34 mouse cellular contexts compared by ENCODE assay signal in genomic region chr2:89799583-89799982, GRCm38 (mm10). TPM values are rescaled to one million over a fixed set of nuclear protein-coding genes. Genes with fewer than 3 reads are reported as not detected.
A peak's percentile ranks its signal among the peaks of the same experiment; 100 is the strongest.
DNase-seq lines count a peak whose midpoint lies in the region; ATAC-seq and TF ChIP-seq lines count a peak whose summit lies in the region.
"Had no signal": no experiment of that assay in that cellular context is flagged by ENCODE, and none has a peak within 500 bp of the region (broad histone marks: within the 10 kb centered on the region; RNA-seq: fewer than 3 reads in every experiment).

No protein-coding gene starts in this region.

- H3K9me3 ChIP-seq in hindbrain, postnatal 0 days (ENCODE audit: low read length): no peaks in the 10 kb centered on the region
- no peaks in the 10 kb centered on the region for H3K9me3 ChIP-seq in hindbrain, embryonic 13.5 days
- H3K9me3 ChIP-seq in stomach, postnatal 0 days (ENCODE audit: control insufficient read depth, low read length): no peaks in the 10 kb centered on the region
- H3K9me3 ChIP-seq in heart, embryonic 12.5 days (replicated peaks): no peaks in the 10 kb centered on the region
- H3K9me3 ChIP-seq: embryonic facial prominence, embryonic 10.5 days; embryonic facial prominence, embryonic 13.5 days; forebrain, embryonic 12.5 days; forebrain, embryonic 15.5 days; heart, embryonic 13.5 days; hindbrain, embryonic 12.5 days had no signal

- H3K4me3 ChIP-seq in hindbrain, postnatal 0 days (ENCODE audit: low read length): no peak overlapping the region
- H3K4me3 ChIP-seq in hindbrain, embryonic 13.5 days: no peak overlapping the region
- no peak overlapping the region for H3K4me3 ChIP-seq in stomach, postnatal 0 days (ENCODE audit: low read depth, low read length)
- no peak overlapping the region for H3K4me3 ChIP-seq in heart, embryonic 12.5 days
- H3K4me3 ChIP-seq: embryonic facial prominence, embryonic 10.5 days; embryonic facial prominence, embryonic 13.5 days; erythroblast, embryonic 14.5 days; forebrain, embryonic 12.5 days; forebrain, embryonic 15.5 days; heart, embryonic 13.5 days; hindbrain, embryonic 12.5 days had no signal

- DNase-seq in hindbrain, postnatal 0 days (ENCODE audit: low spot score): peak; percentile 4
- DNase-seq in left cerebral cortex, postnatal 14 days (ENCODE audit: low spot score in 2 of 2): peak; percentile 2 to 5
- DNase-seq in left cerebral cortex, postnatal 10 days (ENCODE audit: extremely low spot score in 1 of 2, low spot score in 2 of 2): no peak
- peak; percentile 15 for DNase-seq in 416B (ENCODE audit: low read depth)
- DNase-seq in stomach, postnatal 0 days (ENCODE audit: low spot score): no peak
- DNase-seq: adrenal gland, adult 2 months; adrenal gland, postnatal 14 days; B cell, adult 2 months; cerebellum, adult 11-12 months; cerebellum, adult 8-10 months; cerebellum, postnatal 10 days; cerebellum, postnatal 36 days; embryo, embryonic 11 days; gastrocnemius, postnatal 25 days; heart, adult 18-20 months had no signal

- no peak for ATAC-seq in hindbrain, postnatal 0 days
- ATAC-seq in hindbrain, embryonic 13.5 days (ENCODE audit: low FRiP score): no peak
- no peak for ATAC-seq in stomach, postnatal 0 days (ENCODE audit: low FRiP score, low TSS enrichment)
- ATAC-seq in heart, embryonic 12.5 days (ENCODE audit: insufficient number of reproducible peaks, low FRiP score): no peak
- ATAC-seq: forebrain, embryonic 15.5 days; hindbrain, embryonic 16.5 days had no signal

- TF ChIP-seq EP300 in stomach, postnatal 0 days (optimal IDR thresholded peaks at IDR 0.05): no peak

- no peak overlapping the region for H3K4me2 ChIP-seq in hindbrain, postnatal 0 days (ENCODE audit: low read depth, low read length)
- H3K4me2 ChIP-seq in hindbrain, embryonic 13.5 days: no peak overlapping the region
- no peak overlapping the region for H3K4me2 ChIP-seq in stomach, postnatal 0 days (replicated peaks; ENCODE audit: low read depth)
- no peak overlapping the region for H3K4me2 ChIP-seq in heart, embryonic 12.5 days
- H3K4me2 ChIP-seq: embryonic facial prominence, embryonic 13.5 days; forebrain, embryonic 12.5 days; forebrain, embryonic 15.5 days; heart, embryonic 13.5 days; hindbrain, embryonic 12.5 days had no signal

- peak; percentile 33; the same call in 1 of the 2 replicates for TF ChIP-seq CTCF in hindbrain, postnatal 0 days (IDR thresholded peaks at IDR 0.05; ENCODE audit: low read depth)
- peak; percentile 30; the same call in 1 of the 2 replicates for TF ChIP-seq CTCF in stomach, postnatal 0 days (IDR thresholded peaks at IDR 0.05; ENCODE audit: low read depth)

- no peaks in the 10 kb centered on the region for H3K27me3 ChIP-seq in hindbrain, postnatal 0 days (ENCODE audit: insufficient read depth, low read length)
- no peaks in the 10 kb centered on the region for H3K27me3 ChIP-seq in hindbrain, embryonic 13.5 days
- no peaks in the 10 kb centered on the region for H3K27me3 ChIP-seq in stomach, postnatal 0 days (ENCODE audit: control insufficient read depth, insufficient read depth, low read length)
- H3K27me3 ChIP-seq in heart, embryonic 12.5 days (replicated peaks): no peaks in the 10 kb centered on the region
- H3K27me3 ChIP-seq: embryonic facial prominence, embryonic 13.5 days; forebrain, embryonic 12.5 days; forebrain, embryonic 15.5 days; heart, embryonic 13.5 days; hindbrain, embryonic 12.5 days had no signal

- no peaks in the 10 kb centered on the region for H3K4me1 ChIP-seq in hindbrain, postnatal 0 days (ENCODE audit: insufficient read depth, low read length)
- no peaks in the 10 kb centered on the region for H3K4me1 ChIP-seq in hindbrain, embryonic 13.5 days (replicated peaks)
- no peaks in the 10 kb centered on the region for H3K4me1 ChIP-seq in stomach, postnatal 0 days (replicated peaks; ENCODE audit: control insufficient read depth, insufficient read depth)
- H3K4me1 ChIP-seq in heart, embryonic 12.5 days (replicated peaks): no peaks in the 10 kb centered on the region
- H3K4me1 ChIP-seq: embryonic facial prominence, embryonic 10.5 days; embryonic facial prominence, embryonic 13.5 days; forebrain, embryonic 12.5 days; forebrain, embryonic 15.5 days; heart, embryonic 13.5 days; hindbrain, embryonic 12.5 days had no signal

- WGBS in hindbrain, postnatal 0 days: 89% methylated on average over 3 of the region's 3 CpGs
- 93% methylated on average over 3 of the region's 3 CpGs for WGBS in hindbrain, embryonic 13.5 days
- 87% methylated on average over 3 of the region's 3 CpGs for WGBS in stomach, postnatal 0 days
- 91% methylated on average over 3 of the region's 3 CpGs for WGBS in heart, embryonic 12.5 days

- no peaks in the 10 kb centered on the region for H3K36me3 ChIP-seq in hindbrain, postnatal 0 days (ENCODE audit: insufficient read depth, low read length)
- no peaks in the 10 kb centered on the region for H3K36me3 ChIP-seq in hindbrain, embryonic 13.5 days
- H3K36me3 ChIP-seq in stomach, postnatal 0 days (ENCODE audit: control insufficient read depth, insufficient read depth, low read length): no peaks in the 10 kb centered on the region
- no peaks in the 10 kb centered on the region for H3K36me3 ChIP-seq in heart, embryonic 12.5 days
- H3K36me3 ChIP-seq: embryonic facial prominence, embryonic 10.5 days; embryonic facial prominence, embryonic 13.5 days; forebrain, embryonic 12.5 days; forebrain, embryonic 15.5 days; heart, embryonic 13.5 days; hindbrain, embryonic 12.5 days had no signal

- H3K27ac ChIP-seq in hindbrain, postnatal 0 days: no peak overlapping the region
- no peak overlapping the region for H3K27ac ChIP-seq in hindbrain, embryonic 13.5 days
- no peak overlapping the region for H3K27ac ChIP-seq in stomach, postnatal 0 days (replicated peaks)
- no peak overlapping the region for H3K27ac ChIP-seq in heart, embryonic 12.5 days (ENCODE audit: poor library complexity, severe bottlenecking)
- H3K27ac ChIP-seq: embryonic facial prominence, embryonic 10.5 days; embryonic facial prominence, embryonic 13.5 days; forebrain, embryonic 12.5 days; forebrain, embryonic 15.5 days; heart, embryonic 13.5 days; hindbrain, embryonic 12.5 days had no signal

- no peak overlapping the region for H3K9ac ChIP-seq in hindbrain, postnatal 0 days (replicated peaks; ENCODE audit: low read length)
- H3K9ac ChIP-seq in hindbrain, embryonic 13.5 days: no peak overlapping the region
- no peak overlapping the region for H3K9ac ChIP-seq in stomach, postnatal 0 days (ENCODE audit: low read length)
- no peak overlapping the region for H3K9ac ChIP-seq in heart, embryonic 12.5 days
- H3K9ac ChIP-seq: embryonic facial prominence, embryonic 13.5 days; forebrain, embryonic 12.5 days; forebrain, embryonic 15.5 days; heart, embryonic 13.5 days; hindbrain, embryonic 12.5 days had no signal

- intact Hi-C loops in left cerebral cortex, postnatal 14 days (cut with DNase I): no loop called here
- intact Hi-C loops in left cerebral cortex, postnatal 10 days (cut with DNase I): no loop called here

RNA-seq across cellular contexts. Expression of gene Olfr1254, which starts 6.2 kb away (rescaled TPM):
- total RNA-seq in hindbrain, postnatal 0 days (2014; rRNA removed): not detected in 2 replicates
- polyA plus RNA-seq in hindbrain, postnatal 0 days (2015; fragmentation: Nextera tagmentation; extraction: Ambion mirVana): not detected in 2 replicates
- not detected in 2 replicates for polyA plus RNA-seq in hindbrain, embryonic 13.5 days (2015; fragmentation: Nextera tagmentation; extraction: Ambion mirVana)
- total RNA-seq in left cerebral cortex, postnatal 14 days (2021): not detected
- total RNA-seq in left cerebral cortex, postnatal 10 days (2021): not detected
- not detected in 2 replicates for polyA plus RNA-seq in stomach, postnatal 0 days (2015; fragmentation: Nextera tagmentation; extraction: Ambion mirVana)
- polyA plus RNA-seq in heart, embryonic 12.5 days (2016; fragmentation: Nextera tagmentation; extraction: Ambion mirVana): not detected in 2 replicates
- total RNA-seq: adrenal gland, adult 2 months; adrenal gland, postnatal 14 days; adrenal gland, postnatal 4 days; gastrocnemius, adult 8-10 months; gastrocnemius, postnatal 25 days; heart, adult 18-20 months; heart, postnatal 25 days; hematopoietic stem cell, adult 5-6 weeks; MEL had no signal
- polyA plus RNA-seq: adrenal gland, adult 2 months; brain, embryonic 14.5 days; cortical plate, adult 2 months; embryonic facial prominence, embryonic 10.5 days; embryonic facial prominence, embryonic 13.5 days; erythroblast, embryonic 14.5 days; forebrain, embryonic 12.5 days; forebrain, embryonic 15.5 days; gonadal fat pad, adult 2 months; heart, embryonic 13.5 days; heart, embryonic 16.5 days; hindbrain, embryonic 12.5 days; hindbrain, embryonic 16.5 days had no signal

RNA-seq across cellular contexts. Expression of gene Olfr1255, which starts 12.3 kb away (rescaled TPM):
- not detected in 2 replicates for total RNA-seq in hindbrain, postnatal 0 days (2014; rRNA removed)
- polyA plus RNA-seq in hindbrain, postnatal 0 days (2015; fragmentation: Nextera tagmentation; extraction: Ambion mirVana): not detected in 2 replicates
- not detected in 2 replicates for polyA plus RNA-seq in hindbrain, embryonic 13.5 days (2015; fragmentation: Nextera tagmentation; extraction: Ambion mirVana)
- not detected for total RNA-seq in left cerebral cortex, postnatal 14 days (2021)
- total RNA-seq in left cerebral cortex, postnatal 10 days (2021): not detected
- not detected in 2 replicates for polyA plus RNA-seq in stomach, postnatal 0 days (2015; fragmentation: Nextera tagmentation; extraction: Ambion mirVana)
- not detected in 2 replicates for polyA plus RNA-seq in heart, embryonic 12.5 days (2016; fragmentation: Nextera tagmentation; extraction: Ambion mirVana)
- total RNA-seq: adrenal gland, adult 2 months; adrenal gland, postnatal 14 days; adrenal gland, postnatal 4 days; gastrocnemius, adult 8-10 months; gastrocnemius, postnatal 25 days; heart, adult 18-20 months; heart, postnatal 25 days; hematopoietic stem cell, adult 5-6 weeks; MEL had no signal
- polyA plus RNA-seq: adrenal gland, adult 2 months; brain, embryonic 14.5 days; cortical plate, adult 2 months; embryonic facial prominence, embryonic 10.5 days; embryonic facial prominence, embryonic 13.5 days; erythroblast, embryonic 14.5 days; forebrain, embryonic 12.5 days; forebrain, embryonic 15.5 days; gonadal fat pad, adult 2 months; heart, embryonic 13.5 days; heart, embryonic 16.5 days; hindbrain, embryonic 12.5 days; hindbrain, embryonic 16.5 days had no signal

RNA-seq across cellular contexts. Expression of gene Olfr1256, which starts 41.8 kb away (rescaled TPM):
- 0.05 TPM in 1 of 2 replicates, not detected in the other for total RNA-seq in hindbrain, postnatal 0 days (2014; rRNA removed)
- not detected in 2 replicates for polyA plus RNA-seq in hindbrain, postnatal 0 days (2015; fragmentation: Nextera tagmentation; extraction: Ambion mirVana)
- polyA plus RNA-seq in hindbrain, embryonic 13.5 days (2015; fragmentation: Nextera tagmentation; extraction: Ambion mirVana): not detected in 2 replicates
- total RNA-seq in left cerebral cortex, postnatal 14 days (2021): under 1 TPM in 1 of 2 experiments, not detected in 1; 0.04 TPM
- total RNA-seq in left cerebral cortex, postnatal 10 days (2021): under 1 TPM in 1 of 2 experiments, not detected in 1; 0.06 TPM
- polyA plus RNA-seq in stomach, postnatal 0 days (2015; fragmentation: Nextera tagmentation; extraction: Ambion mirVana): not detected in 2 replicates
- not detected in 2 replicates for polyA plus RNA-seq in heart, embryonic 12.5 days (2016; fragmentation: Nextera tagmentation; extraction: Ambion mirVana)
- total RNA-seq: adrenal gland, adult 2 months; adrenal gland, postnatal 14 days; adrenal gland, postnatal 4 days; gastrocnemius, adult 8-10 months; gastrocnemius, postnatal 25 days; heart, adult 18-20 months; heart, postnatal 25 days; hematopoietic stem cell, adult 5-6 weeks; MEL had no signal
- polyA plus RNA-seq: adrenal gland, adult 2 months; brain, embryonic 14.5 days; cortical plate, adult 2 months; embryonic facial prominence, embryonic 10.5 days; embryonic facial prominence, embryonic 13.5 days; erythroblast, embryonic 14.5 days; forebrain, embryonic 12.5 days; forebrain, embryonic 15.5 days; gonadal fat pad, adult 2 months; heart, embryonic 13.5 days; heart, embryonic 16.5 days; hindbrain, embryonic 12.5 days; hindbrain, embryonic 16.5 days had no signal

RNA-seq across cellular contexts. Expression of gene Olfr1253, which starts 42.7 kb away (rescaled TPM):
- not detected in 2 replicates for total RNA-seq in hindbrain, postnatal 0 days (2014; rRNA removed)
- not detected in 2 replicates for polyA plus RNA-seq in hindbrain, postnatal 0 days (2015; fragmentation: Nextera tagmentation; extraction: Ambion mirVana)
- polyA plus RNA-seq in hindbrain, embryonic 13.5 days (2015; fragmentation: Nextera tagmentation; extraction: Ambion mirVana): not detected in 2 replicates
- total RNA-seq in left cerebral cortex, postnatal 14 days (2021): not detected
- total RNA-seq in left cerebral cortex, postnatal 10 days (2021): not detected
- not detected in 2 replicates for polyA plus RNA-seq in stomach, postnatal 0 days (2015; fragmentation: Nextera tagmentation; extraction: Ambion mirVana)
- polyA plus RNA-seq in heart, embryonic 12.5 days (2016; fragmentation: Nextera tagmentation; extraction: Ambion mirVana): not detected in 2 replicates
- total RNA-seq: adrenal gland, adult 2 months; adrenal gland, postnatal 14 days; adrenal gland, postnatal 4 days; gastrocnemius, adult 8-10 months; gastrocnemius, postnatal 25 days; heart, adult 18-20 months; heart, postnatal 25 days; hematopoietic stem cell, adult 5-6 weeks; MEL had no signal
- polyA plus RNA-seq: adrenal gland, adult 2 months; brain, embryonic 14.5 days; cortical plate, adult 2 months; embryonic facial prominence, embryonic 10.5 days; embryonic facial prominence, embryonic 13.5 days; erythroblast, embryonic 14.5 days; forebrain, embryonic 12.5 days; forebrain, embryonic 15.5 days; gonadal fat pad, adult 2 months; heart, embryonic 13.5 days; heart, embryonic 16.5 days; hindbrain, embryonic 12.5 days; hindbrain, embryonic 16.5 days had no signal

RNA-seq across cellular contexts. Expression of gene Olfr48, which starts 48.4 kb away (rescaled TPM):
- total RNA-seq in hindbrain, postnatal 0 days (2014; rRNA removed): 0.37 TPM in 1 of 2 replicates, not detected in the other
- polyA plus RNA-seq in hindbrain, postnatal 0 days (2015; fragmentation: Nextera tagmentation; extraction: Ambion mirVana): 0.15 and 0.30 TPM in 2 replicates
- 0.19 TPM in 1 of 2 replicates, not detected in the other for polyA plus RNA-seq in hindbrain, embryonic 13.5 days (2015; fragmentation: Nextera tagmentation; extraction: Ambion mirVana)
- not detected for total RNA-seq in left cerebral cortex, postnatal 14 days (2021)
- not detected for total RNA-seq in left cerebral cortex, postnatal 10 days (2021)
- polyA plus RNA-seq in stomach, postnatal 0 days (2015; fragmentation: Nextera tagmentation; extraction: Ambion mirVana): not detected in 2 replicates
- polyA plus RNA-seq in heart, embryonic 12.5 days (2016; fragmentation: Nextera tagmentation; extraction: Ambion mirVana): not detected in 2 replicates
- total RNA-seq: adrenal gland, adult 2 months; adrenal gland, postnatal 14 days; adrenal gland, postnatal 4 days; gastrocnemius, adult 8-10 months; gastrocnemius, postnatal 25 days; heart, adult 18-20 months; heart, postnatal 25 days; hematopoietic stem cell, adult 5-6 weeks; MEL had no signal
- polyA plus RNA-seq: adrenal gland, adult 2 months; cortical plate, adult 2 months; embryonic facial prominence, embryonic 10.5 days; embryonic facial prominence, embryonic 13.5 days; erythroblast, embryonic 14.5 days; forebrain, embryonic 12.5 days; forebrain, embryonic 15.5 days; gonadal fat pad, adult 2 months; heart, embryonic 13.5 days; heart, embryonic 16.5 days; hindbrain, embryonic 12.5 days had no signal

Comparison
In these comparisons a context has a peak if more than half of its experiments do, and no peak if none do; other contexts are left out.
1. DNase-seq: peak in hindbrain, postnatal 0 days (single experiment), left cerebral cortex, postnatal 14 days (2 of 2) and 416B (single experiment); none in left cerebral cortex, postnatal 10 days (0 of 2) and stomach, postnatal 0 days (single experiment).